Mouse (Mus musculus) embryonic fibroblast, embryonic 13.5 days (primary cell): ENCODE results near the gene Cryzl2.

ENCODE experiments used
- CTCF ChIP-seq: IDR thresholded peaks from 2 replicates; pipeline ENCODE4 v1.5.1; 2011; ENCODE audit warnings: mild to moderate bottlenecking, control low read depth, low read length, moderate library complexity, borderline replicate concordance; ENCODE audit not compliant: insufficient read depth
- POLR2A ChIP-seq: IDR thresholded peaks from 2 replicates; pipeline ENCODE4 v1.6.1; 2011; ENCODE audit warnings: low read depth, mild to moderate bottlenecking, control low read depth, low read length, moderate library complexity

- TF ChIP-seq CTCF (no peak), POLR2A (no peak)
Observed at GRCm38 (mm10) chr1:157434404-157434803, 24.0 kb upstream of the Cryzl2 start.
